8 mouse cellular contexts compared by ENCODE assay signal in genomic region chr1:171221281-171222193, GRCm38 (mm10). TPM values are rescaled to one million over a fixed set of nuclear protein-coding genes. Genes with fewer than 3 reads are reported as not detected.
DNase-seq lines count a peak whose midpoint lies in the region; ATAC-seq and TF ChIP-seq lines count a peak whose summit lies in the region.

No protein-coding gene starts in this region.

- ATAC-seq in heart, embryonic 14.5 days (ENCODE audit: insufficient number of reproducible peaks, insufficient read depth, low FRiP score, low read depth), result no peak
- ATAC-seq in limb, embryonic 13.5 days (ENCODE audit: low FRiP score, low read depth), result no peak

- peak overlapping the region; percentile 80 for H3K9ac ChIP-seq in heart, embryonic 14.5 days (ENCODE audit: low read length)
- peak overlapping the region; percentile 67 for H3K9ac ChIP-seq in limb, embryonic 13.5 days

- DNase-seq in heart, embryonic 10.5 days (ENCODE audit: low spot score), result no peak
- no peak for DNase-seq in heart, adult 8-10 months (ENCODE audit: low spot score)
- DNase-seq in 416B (ENCODE audit: low read depth), result peak; percentile 23
- peak; percentile 25 for DNase-seq in c-Kit-positive CD71-positive TER-119-positive erythroid progenitor cells, embryonic 14.5 days (ENCODE audit: low spot score)
- no peak for DNase-seq in adrenal gland, postnatal 4 days (ENCODE audit: low spot score in 2 of 2)

- no peaks in the 10 kb centered on the region for H3K9me3 ChIP-seq in heart, embryonic 10.5 days
- no peaks in the 10 kb centered on the region for H3K9me3 ChIP-seq in heart, embryonic 14.5 days (ENCODE audit: control insufficient read depth, low read length)
- no peaks in the 10 kb centered on the region for H3K9me3 ChIP-seq in limb, embryonic 13.5 days

- WGBS in heart, embryonic 10.5 days, result 7% methylated on average over 22 of the region's 22 CpGs
- WGBS in heart, embryonic 14.5 days, result 5% methylated on average over 22 of the region's 22 CpGs
- WGBS in limb, embryonic 13.5 days, result 7% methylated on average over 22 of the region's 22 CpGs
- WGBS in olfactory bulb, adult 2 months, result 3% methylated on average over 22 of the region's 22 CpGs

- peaks cover 31% of the 10 kb centered on the region for H3K36me3 ChIP-seq in heart, embryonic 10.5 days
- H3K36me3 ChIP-seq in heart, embryonic 14.5 days (ENCODE audit: control insufficient read depth, insufficient read depth, low read length), result peaks cover 32% of the 10 kb centered on the region
- H3K36me3 ChIP-seq in limb, embryonic 13.5 days, result peaks cover 25% of the 10 kb centered on the region

- no peaks in the 10 kb centered on the region for H3K27me3 ChIP-seq in heart, embryonic 10.5 days (ENCODE audit: insufficient read depth, poor library complexity, severe bottlenecking)
- no peaks in the 10 kb centered on the region for H3K27me3 ChIP-seq in heart, embryonic 14.5 days (ENCODE audit: control insufficient read depth, insufficient read depth, low read length)
- no peaks in the 10 kb centered on the region for H3K27me3 ChIP-seq in limb, embryonic 13.5 days

- peaks cover 17% of the 10 kb centered on the region for H3K4me1 ChIP-seq in heart, embryonic 10.5 days
- H3K4me1 ChIP-seq in heart, embryonic 14.5 days (ENCODE audit: control insufficient read depth in 2 of 2, insufficient read depth in 2 of 2, low read length in 2 of 2), result peaks cover 5 to 17% of the 10 kb centered on the region in 2 experiments
- H3K4me1 ChIP-seq in limb, embryonic 13.5 days, result peaks cover 11% of the 10 kb centered on the region
- H3K4me1 ChIP-seq in olfactory bulb, adult 2 months (ENCODE audit: control insufficient read depth, insufficient read depth, low read length), result peaks cover 14% of the 10 kb centered on the region

- peak overlapping the region; percentile 77 for H3K4me3 ChIP-seq in heart, embryonic 10.5 days
- peak overlapping the region; percentile 49 to 70 for H3K4me3 ChIP-seq in heart, embryonic 14.5 days (ENCODE audit: control insufficient read depth in 1 of 2, insufficient read depth in 1 of 2, low read depth in 1 of 2, low read length in 2 of 2)
- peak overlapping the region; percentile 66 for H3K4me3 ChIP-seq in limb, embryonic 13.5 days
- H3K4me3 ChIP-seq in olfactory bulb, adult 2 months (ENCODE audit: insufficient read depth, low read depth, low read length), result peak overlapping the region; percentile 59

- 0 out of 2 replicates have a peak, but pooled peaks have one; percentile 4 for TF ChIP-seq CTCF in olfactory bulb, adult 2 months (IDR thresholded peaks at IDR 0.05; ENCODE audit: insufficient read depth, low read depth, low read length)

- no peak for TF ChIP-seq POLR2A in olfactory bulb, adult 2 months (IDR thresholded peaks at IDR 0.05; ENCODE audit: insufficient read depth, low read depth, low read length)

- peak overlapping the region; percentile 91 for H3K27ac ChIP-seq in heart, embryonic 10.5 days
- H3K27ac ChIP-seq in heart, embryonic 14.5 days (replicated peaks in 1 of 2; ENCODE audit: control insufficient read depth in 1 of 2, insufficient read depth in 1 of 2, low read depth in 2 of 2, low read length in 2 of 2), result peak overlapping the region in 1 of 2 experiments; percentile 46; a peak in 2 of 4 replicates
- 0 out of 2 replicates have a peak overlapping the region, but pooled peaks have one; percentile 10 for H3K27ac ChIP-seq in limb, embryonic 13.5 days
- 0 out of 2 replicates have a peak overlapping the region, but pooled peaks have one; percentile 1 for H3K27ac ChIP-seq in olfactory bulb, adult 2 months (ENCODE audit: insufficient read depth, low read depth, low read length)

- H3K4me2 ChIP-seq in heart, embryonic 14.5 days (ENCODE audit: low read length), result peak overlapping the region; percentile 87
- H3K4me2 ChIP-seq in limb, embryonic 13.5 days (replicated peaks), result peak overlapping the region; percentile 84

RNA-seq across cellular contexts. Expression of gene Tomm40l, which starts 0.8 kb away (rescaled TPM):
- 41.8 and 53.7 TPM in 2 replicates for polyA plus RNA-seq in heart, embryonic 10.5 days (2016; fragmentation: Nextera tagmentation; extraction: Ambion mirVana)
- total RNA-seq in heart, adult 8-10 months (2022), result 100 to 1,000 TPM in 1 of 4 experiments, 10 to 100 TPM in 3; 94.3 to 111 (median 97.4) TPM
- 54.2 and 58.4 TPM in 2 replicates for polyA plus RNA-seq in heart, embryonic 14.5 days (2014; fragmentation: Nextera tagmentation; extraction: Ambion mirVana)
- 32.3 and 34.4 TPM in 2 replicates for polyA plus RNA-seq in limb, embryonic 13.5 days (2015; fragmentation: Nextera tagmentation; extraction: Ambion mirVana)
- polyA plus RNA-seq in olfactory bulb, adult 2 months (2012; ENCODE audit: insufficient read depth, insufficient read length, low replicate concordance, missing spikeins), result not detected in 2 replicates
- total RNA-seq in adrenal gland, postnatal 4 days (2021), result 10 to 100 TPM; 41.6 to 43.5 TPM

RNA-seq across cellular contexts. Expression of gene Apoa2, which starts 3.3 kb away (rescaled TPM):
- 16.2 and 315 TPM in 2 replicates for polyA plus RNA-seq in heart, embryonic 10.5 days (2016; fragmentation: Nextera tagmentation; extraction: Ambion mirVana)
- total RNA-seq in heart, adult 8-10 months (2022), result 1 to 10 TPM; 1.8 to 4.9 (median 1.9) TPM
- 5.3 TPM in 2 replicates for polyA plus RNA-seq in heart, embryonic 14.5 days (2014; fragmentation: Nextera tagmentation; extraction: Ambion mirVana)
- 2.0 and 15.7 TPM in 2 replicates for polyA plus RNA-seq in limb, embryonic 13.5 days (2015; fragmentation: Nextera tagmentation; extraction: Ambion mirVana)
- polyA plus RNA-seq in olfactory bulb, adult 2 months (2012; ENCODE audit: insufficient read depth, insufficient read length, low replicate concordance, missing spikeins), result not detected in 2 replicates
- total RNA-seq in adrenal gland, postnatal 4 days (2021), result 100 to 1,000 TPM in 1 of 2 experiments, 10 to 100 TPM in 1; 18.3 to 847 TPM

RNA-seq across cellular contexts. Expression of gene Nr1i3, which starts 7.8 kb away (rescaled TPM):
- polyA plus RNA-seq in heart, embryonic 10.5 days (2016; fragmentation: Nextera tagmentation; extraction: Ambion mirVana), result 0.14 and 0.28 TPM in 2 replicates
- total RNA-seq in heart, adult 8-10 months (2022), result not detected
- polyA plus RNA-seq in heart, embryonic 14.5 days (2014; fragmentation: Nextera tagmentation; extraction: Ambion mirVana), result 0.28 and 0.32 TPM in 2 replicates
- polyA plus RNA-seq in limb, embryonic 13.5 days (2015; fragmentation: Nextera tagmentation; extraction: Ambion mirVana), result 0.19 and 0.25 TPM in 2 replicates
- polyA plus RNA-seq in olfactory bulb, adult 2 months (2012; ENCODE audit: insufficient read depth, insufficient read length, low replicate concordance, missing spikeins), result not detected in 2 replicates
- total RNA-seq in adrenal gland, postnatal 4 days (2021), result 10 to 100 TPM in 1 of 2 experiments, under 1 TPM in 1; 0.92 to 10.3 TPM

RNA-seq across cellular contexts. Expression of gene Fcer1g, which starts 12.6 kb away (rescaled TPM):
- polyA plus RNA-seq in heart, embryonic 10.5 days (2016; fragmentation: Nextera tagmentation; extraction: Ambion mirVana), result 4.9 and 12.1 TPM in 2 replicates
- 10 to 100 TPM in 2 of 4 experiments, 1 to 10 TPM in 2; 8.2 to 14.4 (median 11.5) TPM for total RNA-seq in heart, adult 8-10 months (2022)
- polyA plus RNA-seq in heart, embryonic 14.5 days (2014; fragmentation: Nextera tagmentation; extraction: Ambion mirVana), result 30.1 and 37.7 TPM in 2 replicates
- 37.8 and 39.1 TPM in 2 replicates for polyA plus RNA-seq in limb, embryonic 13.5 days (2015; fragmentation: Nextera tagmentation; extraction: Ambion mirVana)
- polyA plus RNA-seq in olfactory bulb, adult 2 months (2012; ENCODE audit: insufficient read depth, insufficient read length, low replicate concordance, missing spikeins), result not detected in 2 replicates
- 10 to 100 TPM; 22.4 to 23.2 TPM for total RNA-seq in adrenal gland, postnatal 4 days (2021)

RNA-seq across cellular contexts. Expression of gene Pcp4l1, which starts 25.5 kb away (rescaled TPM):
- polyA plus RNA-seq in heart, embryonic 10.5 days (2016; fragmentation: Nextera tagmentation; extraction: Ambion mirVana), result 18.0 and 24.4 TPM in 2 replicates
- total RNA-seq in heart, adult 8-10 months (2022), result 100 to 1,000 TPM; 193 to 360 (median 253) TPM
- 58.8 TPM in 2 replicates for polyA plus RNA-seq in heart, embryonic 14.5 days (2014; fragmentation: Nextera tagmentation; extraction: Ambion mirVana)
- polyA plus RNA-seq in limb, embryonic 13.5 days (2015; fragmentation: Nextera tagmentation; extraction: Ambion mirVana), result 2.8 and 3.3 TPM in 2 replicates
- 326 and 491 TPM in 2 replicates for polyA plus RNA-seq in olfactory bulb, adult 2 months (2012; ENCODE audit: insufficient read depth, insufficient read length, low replicate concordance, missing spikeins)
- 10 to 100 TPM; 29.5 to 32.0 TPM for total RNA-seq in adrenal gland, postnatal 4 days (2021)

Comparison
In these comparisons a context has a peak if more than half of its experiments do, and no peak if none do; other contexts are left out.
1. DNase-seq: peak in 416B (single experiment) and c-Kit-positive CD71-positive TER-119-positive erythroid progenitor cells, embryonic 14.5 days (single experiment); none in heart, embryonic 10.5 days (single experiment), heart, adult 8-10 months (single experiment) and adrenal gland, postnatal 4 days (0 of 2).
2. Peak in every context shown above with its lines, with median percentiles within 50 percentile points of each other: H3K4me3 ChIP-seq.